Mouse (Mus musculus): ENCODE results near the gene Gm13696. TPM values are rescaled to one million over a fixed set of nuclear protein-coding genes. Genes with fewer than 3 reads are reported as not detected.
"Not testable (repeated sequence)": the region's sequence is repeated elsewhere in the genome, so short reads cannot be mapped to it uniquely, and the experiment has no call there.

The Gm13696 gene
- polyA plus RNA-seq, 1 experiment: not detected

DNA sequence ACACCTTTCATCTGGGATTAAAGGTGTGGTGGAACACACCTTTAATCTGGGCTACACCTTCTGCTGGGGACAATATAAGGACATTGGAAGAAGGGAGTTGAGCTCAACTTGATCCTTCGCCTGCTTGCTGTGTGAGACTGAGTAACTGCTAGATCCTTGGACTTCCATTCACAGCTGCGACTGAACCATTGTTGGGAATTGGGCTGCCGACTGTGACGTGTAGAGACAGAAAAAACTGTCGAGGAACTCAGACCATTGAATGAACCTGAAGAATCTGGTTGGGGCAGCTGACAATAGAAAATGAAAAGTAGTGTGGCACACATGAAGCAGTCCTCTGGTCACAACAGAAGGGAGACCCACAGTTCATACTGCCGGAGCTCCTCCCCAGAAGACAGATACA is 11.5 kb downstream of the Gm13696 start, which contains the start of gene Gm13697:
Gene Gm13697, plus strand, starts transcription at position 301 of the 400 bp plus-strand sequence.
- H3K27ac ChIP-seq (ENCODE audit: insufficient read depth, low read length): not testable (repeated sequence)

DNA sequence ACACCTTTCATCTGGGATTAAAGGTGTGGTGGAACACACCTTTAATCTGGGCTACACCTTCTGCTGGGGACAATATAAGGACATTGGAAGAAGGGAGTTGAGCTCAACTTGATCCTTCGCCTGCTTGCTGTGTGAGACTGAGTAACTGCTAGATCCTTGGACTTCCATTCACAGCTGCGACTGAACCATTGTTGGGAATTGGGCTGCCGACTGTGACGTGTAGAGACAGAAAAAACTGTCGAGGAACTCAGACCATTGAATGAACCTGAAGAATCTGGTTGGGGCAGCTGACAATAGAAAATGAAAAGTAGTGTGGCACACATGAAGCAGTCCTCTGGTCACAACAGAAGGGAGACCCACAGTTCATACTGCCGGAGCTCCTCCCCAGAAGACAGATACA is 17.3 kb downstream of the Gm13696 start, which contains the start of gene Gm13691:
Gene Gm13691, plus strand, starts transcription at position 301 of the 400 bp plus-strand sequence.
- not testable (repeated sequence) for H3K27ac ChIP-seq (ENCODE audit: insufficient read depth, low read length); H3K9ac ChIP-seq (ENCODE audit: low read depth, poor library complexity, severe bottlenecking); H3K36me3 ChIP-seq (ENCODE audit: control insufficient read depth, insufficient read depth, low read length, poor library complexity, severe bottlenecking); H3K9me3 ChIP-seq (replicated peaks; ENCODE audit: control insufficient read depth, insufficient read depth, low read length, poor library complexity, severe bottlenecking); H3K27me3 ChIP-seq (ENCODE audit: control insufficient read depth, insufficient read depth, low read length, poor library complexity, severe bottlenecking); H3K4me1 ChIP-seq (ENCODE audit: control insufficient read depth, insufficient read depth, low read length); H3K4me3 ChIP-seq (ENCODE audit: low read depth, low read length)

More for the DNA sequence above, 11.5 kb downstream of the Gm13696 start, which contains the start of gene Gm13697:
- not testable (repeated sequence) for H3K36me3 ChIP-seq (ENCODE audit: control insufficient read depth, insufficient read depth, low read length, poor library complexity, severe bottlenecking); H3K9ac ChIP-seq (ENCODE audit: low read depth, poor library complexity, severe bottlenecking); H3K27me3 ChIP-seq (ENCODE audit: control insufficient read depth, insufficient read depth, low read length, poor library complexity, severe bottlenecking); H3K9me3 ChIP-seq (replicated peaks; ENCODE audit: control insufficient read depth, insufficient read depth, low read length, poor library complexity, severe bottlenecking); H3K4me1 ChIP-seq (ENCODE audit: control insufficient read depth, insufficient read depth, low read length); H3K4me3 ChIP-seq (ENCODE audit: low read depth, low read length)

DNA sequence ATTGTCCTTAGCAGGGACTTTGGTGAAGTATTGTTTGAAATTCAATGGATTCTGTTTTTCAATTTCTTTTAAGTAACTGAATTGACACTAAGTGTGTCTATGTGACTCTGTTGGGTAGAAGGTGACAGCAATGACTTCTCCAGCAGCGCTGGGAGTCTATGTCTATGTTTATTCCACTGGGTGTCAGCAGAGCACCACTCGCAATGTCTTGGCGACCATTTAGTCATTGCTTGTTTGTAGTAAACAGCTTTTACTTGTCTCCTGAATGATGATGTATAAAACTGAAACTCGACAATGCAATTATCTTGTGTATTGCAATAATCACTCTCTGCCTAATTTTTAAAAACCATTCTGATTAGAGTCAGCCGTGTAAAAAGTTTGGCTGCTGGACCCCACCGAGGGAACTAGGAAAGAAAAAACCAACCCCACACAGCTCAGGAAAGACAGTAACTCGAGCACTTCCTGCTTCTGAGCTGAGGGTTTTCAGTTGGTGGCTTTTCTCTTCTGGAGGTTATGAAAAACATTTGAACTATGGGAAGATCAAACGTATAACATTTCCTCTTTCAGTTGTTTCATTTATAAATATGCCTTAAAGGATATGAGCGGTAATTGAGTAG is 20.8 kb downstream of the Gm13696 start:
- not testable (repeated sequence) for H3K27ac ChIP-seq (ENCODE audit: insufficient read depth, low read length); H3K9ac ChIP-seq (ENCODE audit: low read depth, poor library complexity, severe bottlenecking)

DNA sequence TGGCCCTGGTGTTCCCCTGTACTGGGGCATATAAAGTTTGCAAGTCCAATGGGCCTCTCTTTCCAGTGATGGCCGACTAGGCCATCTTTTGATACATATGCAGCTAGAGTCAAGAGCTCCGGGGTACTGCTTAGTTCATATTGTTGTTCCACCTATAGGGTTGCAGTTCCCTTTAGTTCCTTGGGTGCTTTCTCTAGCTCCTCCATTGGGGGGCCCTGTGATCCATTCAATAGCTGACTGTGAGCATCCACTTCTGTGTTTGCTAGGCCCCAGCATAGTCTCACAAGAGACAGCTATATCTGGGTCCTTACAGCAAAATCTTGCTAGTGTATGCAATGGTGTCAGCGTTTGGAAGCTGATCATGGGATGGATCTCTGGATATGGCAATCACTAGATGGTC is 21.6 kb downstream of the Gm13696 start:
- H3K9me3 ChIP-seq (replicated peaks; ENCODE audit: control insufficient read depth, insufficient read depth, low read length, poor library complexity, severe bottlenecking); H3K36me3 ChIP-seq (ENCODE audit: control insufficient read depth, insufficient read depth, low read length, poor library complexity, severe bottlenecking); H3K4me3 ChIP-seq (ENCODE audit: low read depth, low read length); H3K27ac ChIP-seq (ENCODE audit: insufficient read depth, low read length); H3K9ac ChIP-seq (ENCODE audit: low read depth, poor library complexity, severe bottlenecking); H3K27me3 ChIP-seq (ENCODE audit: control insufficient read depth, insufficient read depth, low read length, poor library complexity, severe bottlenecking); H3K4me1 ChIP-seq (ENCODE audit: control insufficient read depth, insufficient read depth, low read length): not testable (repeated sequence)

More for the DNA sequence above, 20.8 kb downstream of the Gm13696 start:
- H3K27me3 ChIP-seq (ENCODE audit: control insufficient read depth, insufficient read depth, low read length, poor library complexity, severe bottlenecking); H3K9me3 ChIP-seq (replicated peaks; ENCODE audit: control insufficient read depth, insufficient read depth, low read length, poor library complexity, severe bottlenecking); H3K4me1 ChIP-seq (ENCODE audit: control insufficient read depth, insufficient read depth, low read length); H3K36me3 ChIP-seq (ENCODE audit: control insufficient read depth, insufficient read depth, low read length, poor library complexity, severe bottlenecking); H3K4me3 ChIP-seq (ENCODE audit: low read depth, low read length): not testable (repeated sequence)

DNA sequence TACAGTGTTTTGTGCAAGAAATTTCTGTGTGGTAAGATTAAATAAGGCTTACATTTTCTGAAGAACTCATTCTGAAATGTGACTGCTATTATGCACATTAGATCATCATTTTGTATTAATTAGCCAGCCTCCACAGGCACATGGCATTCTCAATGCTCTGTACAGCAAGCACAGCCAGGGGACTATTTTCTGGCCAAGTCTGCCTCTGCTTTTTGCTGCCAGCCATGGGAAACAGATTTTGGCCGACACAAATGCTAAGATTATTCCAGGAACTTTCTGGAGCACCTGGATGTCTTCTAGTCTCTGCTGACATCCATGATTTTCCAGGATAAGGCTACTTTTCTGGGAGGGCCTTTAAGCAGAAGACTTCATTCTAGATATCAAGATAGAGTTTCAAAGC is 36.0 kb downstream of the Gm13696 start:
- Histone ChIP-seq H3K36me3 (ENCODE audit: control insufficient read depth, insufficient read depth, low read length, poor library complexity, severe bottlenecking) (no peaks in the 10 kb centered on the region), H3K9ac (ENCODE audit: low read depth, poor library complexity, severe bottlenecking) (no peak overlapping the region), H3K4me3 (ENCODE audit: low read depth, low read length) (no peak overlapping the region), H3K27me3 (ENCODE audit: control insufficient read depth, insufficient read depth, low read length, poor library complexity, severe bottlenecking) (no peaks in the 10 kb centered on the region), H3K4me1 (ENCODE audit: control insufficient read depth, insufficient read depth, low read length) (no peaks in the 10 kb centered on the region), H3K27ac (ENCODE audit: insufficient read depth, low read length) (no peak overlapping the region), H3K9me3 (replicated peaks; ENCODE audit: control insufficient read depth, insufficient read depth, low read length, poor library complexity, severe bottlenecking) (no peaks in the 10 kb centered on the region)
- TF ChIP-seq POLR2A (IDR thresholded peaks at IDR 0.05; ENCODE audit: insufficient read depth, low read length): no peak
- no peak for TF ChIP-seq CTCF (IDR thresholded peaks at IDR 0.05; ENCODE audit: low read depth, low read length)
- TF ChIP-seq EP300 (IDR thresholded peaks at IDR 0.05; ENCODE audit: insufficient read depth, low read depth, low read length): no peak

DNA sequence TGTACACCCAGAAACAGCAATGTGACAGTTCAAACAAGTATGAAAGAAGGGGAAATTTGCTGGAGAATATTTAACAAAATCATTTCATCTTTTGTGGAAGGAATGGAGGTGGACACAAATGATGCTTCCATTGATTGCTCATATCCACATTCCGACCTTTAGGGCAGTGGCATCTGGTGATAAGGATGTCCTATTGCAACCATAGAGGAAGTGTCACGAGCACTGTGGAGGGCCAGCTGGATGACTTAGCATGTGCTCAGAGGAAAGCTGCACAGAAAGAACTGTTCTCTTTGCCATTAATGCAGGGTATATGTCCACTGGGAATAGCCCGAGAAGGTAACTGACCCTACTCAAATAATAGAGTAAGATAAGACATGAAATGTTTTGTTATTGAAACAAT is 36.9 kb downstream of the Gm13696 start:
- Histone ChIP-seq H3K27ac (ENCODE audit: insufficient read depth, low read length) (no peak overlapping the region), H3K9me3 (replicated peaks; ENCODE audit: control insufficient read depth, insufficient read depth, low read length, poor library complexity, severe bottlenecking) (no peaks in the 10 kb centered on the region), H3K9ac (ENCODE audit: low read depth, poor library complexity, severe bottlenecking) (no peak overlapping the region), H3K4me1 (ENCODE audit: control insufficient read depth, insufficient read depth, low read length) (no peaks in the 10 kb centered on the region), H3K4me3 (ENCODE audit: low read depth, low read length) (no peak overlapping the region), H3K36me3 (ENCODE audit: control insufficient read depth, insufficient read depth, low read length, poor library complexity, severe bottlenecking) (no peaks in the 10 kb centered on the region), H3K27me3 (ENCODE audit: control insufficient read depth, insufficient read depth, low read length, poor library complexity, severe bottlenecking) (no peaks in the 10 kb centered on the region)
- TF ChIP-seq CTCF (IDR thresholded peaks at IDR 0.05; ENCODE audit: low read depth, low read length): no peak
- no peak for TF ChIP-seq EP300 (IDR thresholded peaks at IDR 0.05; ENCODE audit: insufficient read depth, low read depth, low read length)
- no peak for TF ChIP-seq POLR2A (IDR thresholded peaks at IDR 0.05; ENCODE audit: insufficient read depth, low read length)

DNA sequence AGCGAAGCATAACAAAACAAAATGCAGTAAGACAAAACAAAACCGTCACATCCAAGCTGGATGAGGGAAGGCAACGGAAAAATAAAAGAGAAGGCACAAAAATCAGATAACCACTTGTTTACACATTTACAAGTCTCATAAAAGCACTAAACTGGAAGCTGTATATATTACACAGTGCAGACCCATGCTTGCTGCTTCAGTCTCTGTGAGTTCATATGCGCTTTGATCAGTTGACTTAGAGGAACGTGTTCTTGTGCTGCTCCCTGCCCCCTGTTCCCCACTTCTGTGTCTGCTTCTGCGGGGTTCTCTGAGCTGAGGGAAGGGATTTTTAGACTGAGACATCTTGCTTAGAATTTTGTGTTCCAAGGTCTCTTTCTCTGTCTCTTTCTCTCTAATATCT is 41.6 kb downstream of the Gm13696 start:
- Histone ChIP-seq H3K27ac (ENCODE audit: insufficient read depth, low read length) (no peak overlapping the region), H3K4me3 (ENCODE audit: low read depth, low read length) (no peak overlapping the region), H3K36me3 (ENCODE audit: control insufficient read depth, insufficient read depth, low read length, poor library complexity, severe bottlenecking) (no peaks in the 10 kb centered on the region), H3K9ac (ENCODE audit: low read depth, poor library complexity, severe bottlenecking) (no peak overlapping the region), H3K9me3 (replicated peaks; ENCODE audit: control insufficient read depth, insufficient read depth, low read length, poor library complexity, severe bottlenecking) (no peaks in the 10 kb centered on the region), H3K4me1 (ENCODE audit: control insufficient read depth, insufficient read depth, low read length) (no peaks in the 10 kb centered on the region), H3K27me3 (ENCODE audit: control insufficient read depth, insufficient read depth, low read length, poor library complexity, severe bottlenecking) (no peaks in the 10 kb centered on the region)
- no peak for TF ChIP-seq POLR2A (IDR thresholded peaks at IDR 0.05; ENCODE audit: insufficient read depth, low read length)

DNA sequence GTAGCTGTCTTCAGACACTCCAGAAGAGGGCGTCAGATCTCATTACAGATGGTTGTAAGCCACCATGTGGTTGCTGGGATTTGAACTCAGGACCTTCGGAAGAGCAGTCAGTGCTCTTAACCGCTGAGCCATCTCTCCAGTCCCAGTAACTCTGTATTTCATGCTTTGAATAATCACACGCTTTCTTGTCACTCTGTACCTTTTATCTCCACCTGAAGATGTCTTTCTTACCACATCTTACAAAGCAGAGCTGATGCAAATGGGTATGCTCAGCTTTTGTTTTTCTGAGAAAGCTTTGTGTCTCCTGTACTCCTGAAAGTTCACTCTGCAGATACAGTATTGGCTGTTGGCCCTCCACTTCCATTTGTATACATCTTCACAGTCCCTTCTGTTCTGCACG is 43.4 kb downstream of the Gm13696 start:
- H3K27me3 ChIP-seq (ENCODE audit: control insufficient read depth, insufficient read depth, low read length, poor library complexity, severe bottlenecking); H3K9me3 ChIP-seq (replicated peaks; ENCODE audit: control insufficient read depth, insufficient read depth, low read length, poor library complexity, severe bottlenecking); H3K9ac ChIP-seq (ENCODE audit: low read depth, poor library complexity, severe bottlenecking); H3K27ac ChIP-seq (ENCODE audit: insufficient read depth, low read length); H3K4me3 ChIP-seq (ENCODE audit: low read depth, low read length); H3K4me1 ChIP-seq (ENCODE audit: control insufficient read depth, insufficient read depth, low read length); H3K36me3 ChIP-seq (ENCODE audit: control insufficient read depth, insufficient read depth, low read length, poor library complexity, severe bottlenecking): not testable (repeated sequence)
